In genomic region chr10:75844800-75845199, GRCm38 (mm10) we compare ENCODE assay signal across 26 mouse cellular contexts. TPM values are rescaled to one million over a fixed set of nuclear protein-coding genes. Genes with fewer than 3 reads are reported as not detected.
DNase-seq lines count a peak whose midpoint lies in the region; ATAC-seq and TF ChIP-seq lines count a peak whose summit lies in the region.
"Had no signal": no experiment of that assay in that cellular context is flagged by ENCODE, and none has a peak within 500 bp of the region (broad histone marks: within the 10 kb centered on the region; RNA-seq: fewer than 3 reads in every experiment).

No protein-coding gene starts in this region.

- no peaks in the 10 kb centered on the region for H3K4me1 ChIP-seq in heart, embryonic 11.5 days (ENCODE audit: control insufficient read depth, insufficient read depth, low read length)
- H3K4me1 ChIP-seq in kidney, postnatal 0 days (replicated peaks; ENCODE audit: insufficient read depth, low read length) = no peaks in the 10 kb centered on the region
- no peaks in the 10 kb centered on the region; the same call in 1 of the 2 replicates for H3K4me1 ChIP-seq in testis, adult 2 months (ENCODE audit: control insufficient read depth, insufficient read depth, low read length)
- H3K4me1 ChIP-seq: hindbrain, embryonic 13.5 days; limb, embryonic 15.5 days; neural tube, embryonic 12.5 days had no signal

- H3K27me3 ChIP-seq in heart, embryonic 11.5 days (ENCODE audit: control insufficient read depth, insufficient read depth, low read length) = no peaks in the 10 kb centered on the region
- no peaks in the 10 kb centered on the region for H3K27me3 ChIP-seq in kidney, postnatal 0 days (ENCODE audit: insufficient read depth, low read length)
- H3K27me3 ChIP-seq in testis, adult 2 months (ENCODE audit: control insufficient read depth, insufficient read depth, low read length) = no peaks in the 10 kb centered on the region
- H3K27me3 ChIP-seq: hindbrain, embryonic 13.5 days; limb, embryonic 15.5 days; neural tube, embryonic 12.5 days had no signal

- no peak overlapping the region for H3K4me2 ChIP-seq in heart, embryonic 11.5 days
- H3K4me2 ChIP-seq in kidney, postnatal 0 days (ENCODE audit: low read length) = no peak overlapping the region
- H3K4me2 ChIP-seq: hindbrain, embryonic 13.5 days; limb, embryonic 15.5 days; neural tube, embryonic 12.5 days had no signal

- DNase-seq in heart, adult 11 months = peak; percentile 95
- DNase-seq in kidney, postnatal 0 days (ENCODE audit: low spot score) = no peak
- no peak for DNase-seq in kidney, adult 18-20 months
- DNase-seq in testis, postnatal 14 days (ENCODE audit: low spot score) = no peak
- DNase-seq in lung, postnatal 10 days = no peak
- DNase-seq in urinary bladder, adult 18-20 months (ENCODE audit: low spot score in 2 of 2) = no peak
- DNase-seq: adrenal gland, postnatal 14 days; cerebellum, adult 11-12 months; cerebellum, postnatal 25 days; embryo, embryonic 11 days; heart, adult 18-20 months; kidney, postnatal 10 days; lung, postnatal 14 days; thymus, postnatal 25 days had no signal

- ATAC-seq in heart, embryonic 11.5 days (replicated peaks; ENCODE audit: insufficient number of reproducible peaks, low FRiP score, low TSS enrichment) = no peak
- no peak for ATAC-seq in kidney, postnatal 0 days (replicated peaks; ENCODE audit: low FRiP score, low read depth)
- ATAC-seq: activated CD4-positive, CD25-positive, alpha-beta regulatory T cell, adult 4 months; CD4-positive, CD25-positive, alpha-beta regulatory T cell, adult 4 months; inflammation-experienced regulatory T-cells, adult 6 months; Patski had no signal

- 41% methylated on average over 1 of the region's 1 CpGs for WGBS in heart, embryonic 11.5 days (ENCODE audit: insufficient replicate concordance)
- 90% methylated on average over 1 of the region's 1 CpGs for WGBS in kidney, postnatal 0 days

- H3K36me3 ChIP-seq in heart, embryonic 11.5 days (ENCODE audit: control insufficient read depth, insufficient read depth, low read length) = no peaks in the 10 kb centered on the region
- H3K36me3 ChIP-seq in kidney, postnatal 0 days (ENCODE audit: insufficient read depth, low read length) = no peaks in the 10 kb centered on the region
- H3K36me3 ChIP-seq in testis, adult 2 months (ENCODE audit: control insufficient read depth, insufficient read depth, low read length) = no peaks in the 10 kb centered on the region
- H3K36me3 ChIP-seq: forebrain, embryonic 10.5 days; hindbrain, embryonic 13.5 days; limb, embryonic 15.5 days; neural tube, embryonic 12.5 days had no signal

- H3K4me3 ChIP-seq in heart, embryonic 11.5 days (ENCODE audit: low read depth, low read length) = no peak overlapping the region
- H3K4me3 ChIP-seq in kidney, postnatal 0 days (replicated peaks; ENCODE audit: low read depth, low read length) = no peak overlapping the region
- no peak overlapping the region for H3K4me3 ChIP-seq in testis, adult 2 months (ENCODE audit: control insufficient read depth, low read depth, low read length)
- H3K4me3 ChIP-seq: forebrain, embryonic 10.5 days; hindbrain, embryonic 13.5 days; limb, embryonic 15.5 days; neural tube, embryonic 12.5 days had no signal

- no peak overlapping the region for H3K27ac ChIP-seq in heart, embryonic 11.5 days (ENCODE audit: low read depth, low read length)
- H3K27ac ChIP-seq in kidney, postnatal 0 days = no peak overlapping the region
- no peak overlapping the region for H3K27ac ChIP-seq in testis, adult 2 months (ENCODE audit: control insufficient read depth, insufficient read depth, low read depth, low read length)
- H3K27ac ChIP-seq: forebrain, embryonic 10.5 days; hindbrain, embryonic 13.5 days; limb, embryonic 15.5 days; neural tube, embryonic 12.5 days had no signal

- 0 out of 2 replicates have a peak, but pooled peaks have one; percentile 3 for TF ChIP-seq POLR2A in testis, adult 2 months (IDR thresholded peaks at IDR 0.05; ENCODE audit: control insufficient read depth, low read depth, low read length)

- TF ChIP-seq CTCF in kidney, postnatal 0 days (IDR thresholded peaks at IDR 0.05; ENCODE audit: low read depth) = peak; percentile 31
- no peak for TF ChIP-seq CTCF in testis, adult 2 months (IDR thresholded peaks at IDR 0.05; ENCODE audit: control insufficient read depth, insufficient read depth, insufficient replicate concordance, low read depth, low read length)

- H3K9ac ChIP-seq in heart, embryonic 11.5 days (ENCODE audit: low read depth, low read length) = no peak overlapping the region
- no peak overlapping the region for H3K9ac ChIP-seq in kidney, postnatal 0 days (ENCODE audit: low read depth, low read length)
- H3K9ac ChIP-seq: hindbrain, embryonic 13.5 days; limb, embryonic 15.5 days; neural tube, embryonic 12.5 days had no signal

- no peaks in the 10 kb centered on the region for H3K9me3 ChIP-seq in heart, embryonic 11.5 days (replicated peaks; ENCODE audit: control insufficient read depth, low read length)
- H3K9me3 ChIP-seq in kidney, postnatal 0 days (replicated peaks; ENCODE audit: low read length) = no peaks in the 10 kb centered on the region
- H3K9me3 ChIP-seq: forebrain, embryonic 10.5 days; hindbrain, embryonic 13.5 days; limb, embryonic 15.5 days; neural tube, embryonic 12.5 days had no signal

RNA-seq across cellular contexts. Expression of gene Gstt2, which starts 7.6 kb away (rescaled TPM):
- 8.7 and 8.8 TPM in 2 replicates for polyA plus RNA-seq in heart, embryonic 11.5 days (2014; fragmentation: Nextera tagmentation; extraction: Ambion mirVana)
- polyA plus RNA-seq in kidney, postnatal 0 days (2015; fragmentation: Nextera tagmentation; extraction: Ambion mirVana) = 125 and 129 TPM in 2 replicates
- polyA plus RNA-seq in testis, adult 2 months (2012; rRNA removed) = 159 and 168 TPM in 2 replicates

RNA-seq across cellular contexts. Expression of gene Mif, which starts 15.2 kb away (rescaled TPM):
- 2,705 and 2,898 TPM in 2 replicates for polyA plus RNA-seq in heart, embryonic 11.5 days (2014; fragmentation: Nextera tagmentation; extraction: Ambion mirVana)
- 1,473 and 1,501 TPM in 2 replicates for polyA plus RNA-seq in kidney, postnatal 0 days (2015; fragmentation: Nextera tagmentation; extraction: Ambion mirVana)
- polyA plus RNA-seq in testis, adult 2 months (2012; rRNA removed) = 261 and 275 TPM in 2 replicates

RNA-seq across cellular contexts. Expression of gene Gstt4, which starts 22.5 kb away (rescaled TPM):
- not detected in 2 replicates for polyA plus RNA-seq in heart, embryonic 11.5 days (2014; fragmentation: Nextera tagmentation; extraction: Ambion mirVana)
- polyA plus RNA-seq in kidney, postnatal 0 days (2015; fragmentation: Nextera tagmentation; extraction: Ambion mirVana) = not detected in 2 replicates
- polyA plus RNA-seq in testis, adult 2 months (2012; rRNA removed) = 500 and 561 TPM in 2 replicates
- polyA plus RNA-seq: CD4-positive, CD25-positive, alpha-beta regulatory T cell, adult 4 months; embryonic facial prominence, embryonic 14.5 days; forebrain, embryonic 10.5 days; heart, postnatal 0 days; hindbrain, embryonic 13.5 days; inflammation-experienced regulatory T-cells, adult 6 months; limb, embryonic 15.5 days; neural tube, embryonic 12.5 days; Patski had no signal

RNA-seq across cellular contexts. Expression of gene Gstt1, which starts 46.4 kb away (rescaled TPM):
- 4.3 and 5.1 TPM in 2 replicates for polyA plus RNA-seq in heart, embryonic 11.5 days (2014; fragmentation: Nextera tagmentation; extraction: Ambion mirVana)
- polyA plus RNA-seq in kidney, postnatal 0 days (2015; fragmentation: Nextera tagmentation; extraction: Ambion mirVana) = 33.2 and 34.4 TPM in 2 replicates
- 7.0 and 8.9 TPM in 2 replicates for polyA plus RNA-seq in testis, adult 2 months (2012; rRNA removed)

RNA-seq across cellular contexts. Expression of gene Derl3, which starts 48.4 kb away (rescaled TPM):
- polyA plus RNA-seq in heart, embryonic 11.5 days (2014; fragmentation: Nextera tagmentation; extraction: Ambion mirVana) = 2.4 and 3.4 TPM in 2 replicates
- 2.8 and 3.3 TPM in 2 replicates for polyA plus RNA-seq in kidney, postnatal 0 days (2015; fragmentation: Nextera tagmentation; extraction: Ambion mirVana)
- 120 and 145 TPM in 2 replicates for polyA plus RNA-seq in testis, adult 2 months (2012; rRNA removed)

Comparison
In these comparisons a context has a peak if more than half of its experiments do, and no peak if none do; other contexts are left out.
1. RNA of gene Gstt2, which starts 7.6 kb away (polyA plus RNA-seq): 159 to 168 TPM in testis, adult 2 months and 125 to 129 TPM in kidney, postnatal 0 days; 8.7 to 8.8 TPM in heart, embryonic 11.5 days; every median in the first group is over 10 times any median in the second.
2. RNA of gene Gstt4, which starts 22.5 kb away (polyA plus RNA-seq): 500 to 561 TPM in testis, adult 2 months; not detected in heart, embryonic 11.5 days and not detected in kidney, postnatal 0 days; every median in the first group is over 100 times any median in the second.